Mouse (Mus musculus) liver, embryonic 13.5 days (tissue): ENCODE results near the gene Prl2c5. TPM values are rescaled to one million over a fixed set of nuclear protein-coding genes. Genes with fewer than 3 reads are reported as not detected.
"Not testable (repeated sequence)": the region's sequence is repeated elsewhere in the genome, so short reads cannot be mapped to it uniquely, and the experiment has no call there.

Experiments
- ATAC-seq: fragments of 200-750 bp; cut with Nextera tagmentation; 2 replicates; pipeline ENCODE4 v1.8.0; 2017; ENCODE audit warnings: low read depth, mild to moderate bottlenecking, moderate number of reproducible peaks, moderate library complexity
- DNase-seq: peaks from one replicate; pipeline ENCODE4 v3.0.0; 2022
- H3K27ac ChIP-seq: fragments of 300-500 bp; sonication (generic); 2 replicates; pipeline ENCODE4 v1.5.1; 2015; ENCODE audit warnings: moderate library complexity, mild to moderate bottlenecking, inconsistent platforms
- H3K27me3 ChIP-seq: fragments of 300-500 bp; sonication (generic); 2 replicates; pipeline ENCODE4 v1.6.1; 2015; ENCODE audit warnings: mild to moderate bottlenecking, inconsistent platforms
- H3K36me3 ChIP-seq: fragments of 300-500 bp; sonication (generic); 2 replicates; pipeline ENCODE4 v1.6.1; 2015; ENCODE audit warnings: mild to moderate bottlenecking, inconsistent platforms
- H3K4me1 ChIP-seq: fragments of 300-500 bp; sonication (generic); replicated peaks from 2 replicates; pipeline ENCODE4 v1.6.1; 2015; ENCODE audit warnings: inconsistent platforms
- H3K4me2 ChIP-seq: fragments of 300-500 bp; sonication (generic); 2 replicates; pipeline ENCODE4 v1.6.1; 2015; ENCODE audit warnings: inconsistent platforms, mild to moderate bottlenecking, moderate library complexity
- H3K4me3 ChIP-seq: fragments of 300-500 bp; sonication (generic); replicated peaks from 2 replicates; pipeline ENCODE4 v1.5.1; 2015; ENCODE audit warnings: mild to moderate bottlenecking, inconsistent platforms
- H3K9ac ChIP-seq: fragments of 300-500 bp; sonication (generic); 2 replicates; pipeline ENCODE4 v1.6.1; 2015; ENCODE audit warnings: mild to moderate bottlenecking, inconsistent platforms
- H3K9me3 ChIP-seq: fragments of 300-500 bp; sonication (generic); replicated peaks from 2 replicates; pipeline ENCODE4 v1.6.1; 2016; ENCODE audit warnings: inconsistent platforms
- WGBS: fragments of 180-500 bp; shearing (Covaris S2); methylation state at CpG from one replicate; pipeline ENCODE4 v1.1.7; 2015; ENCODE audit not compliant: insufficient replicate concordance; 5-methylcytosine and 5-hydroxymethylcytosine counted together
- polyA plus RNA-seq: library from polyadenylated mRNA; unstranded; fragments of >200 nt; fragmentation: Nextera tagmentation; extraction: Ambion mirVana; gene quantifications from 2 replicates; pipeline ENCODE4 v1.2.1, GENCODE M21; 2015

Prl2c5 gene
- polyA plus RNA-seq: not detected in 2 replicates

DNA sequence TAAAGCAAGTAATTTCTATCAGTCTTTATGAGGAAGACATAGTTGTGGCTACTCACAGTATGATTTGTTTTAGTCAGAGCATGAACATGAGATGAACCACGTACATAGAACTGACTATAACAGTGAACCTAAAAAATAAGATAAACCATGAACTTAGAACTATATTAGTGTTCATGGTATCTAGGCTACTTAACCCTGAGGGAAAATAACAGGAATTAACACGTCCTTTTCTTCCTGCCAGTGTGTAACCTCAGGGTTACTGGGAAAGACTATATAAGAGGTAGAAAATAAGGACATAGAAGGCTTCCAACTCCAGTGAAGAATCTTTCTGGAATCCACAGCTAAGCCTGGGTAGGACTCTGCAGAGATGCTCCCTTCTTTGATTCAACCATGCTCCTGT lies at the start of gene Prl2c5:
Prl2c5 (plus strand) TSS at position 301 of the 400 bp plus-strand sequence.
- not testable (repeated sequence) for H3K9ac ChIP-seq, ATAC-seq, H3K4me1 ChIP-seq, H3K27me3 ChIP-seq, H3K36me3 ChIP-seq, H3K27ac ChIP-seq, H3K4me2 ChIP-seq, H3K4me3 ChIP-seq, H3K9me3 ChIP-seq, DNase-seq
- WGBS: 39% methylated on average over 2 of the region's 2 CpGs

DNA sequence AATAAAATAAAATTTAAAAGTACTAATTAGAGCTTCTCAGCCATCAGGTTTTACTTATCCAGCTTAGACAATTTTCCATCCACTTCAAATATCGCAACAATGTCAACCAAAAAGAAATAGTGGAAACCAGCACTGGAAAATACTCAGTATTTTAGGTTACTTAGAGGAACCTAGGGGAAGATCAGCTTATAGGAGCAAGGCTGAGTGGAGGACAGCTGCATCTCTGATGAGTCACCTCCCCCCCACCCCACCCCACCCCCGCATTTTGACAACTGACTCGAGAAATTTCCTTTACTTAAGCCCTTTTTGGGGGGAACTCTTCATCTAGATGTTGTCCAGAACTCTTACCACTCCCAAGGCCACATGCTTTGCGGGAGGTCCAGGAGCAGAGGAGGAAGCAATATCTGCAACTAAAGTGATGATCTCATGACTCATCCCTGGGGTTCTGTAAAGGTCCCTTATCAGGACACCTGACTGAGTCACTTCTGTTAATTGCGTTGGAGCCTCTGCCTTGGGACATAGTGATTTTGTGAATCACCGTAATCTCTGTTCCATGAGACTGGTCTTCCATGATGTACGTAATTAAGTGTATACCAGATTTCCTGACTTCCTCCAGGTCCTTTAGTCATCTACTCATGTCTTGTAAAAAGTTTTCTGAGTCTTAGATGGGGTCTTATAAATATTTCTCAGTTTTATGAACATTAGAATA lies 19.6 kb upstream of the Prl2c5 start:
- not testable (repeated sequence) for H3K9ac ChIP-seq, H3K4me2 ChIP-seq, ATAC-seq, H3K4me1 ChIP-seq, H3K4me3 ChIP-seq, H3K27me3 ChIP-seq, H3K36me3 ChIP-seq, DNase-seq, H3K27ac ChIP-seq, H3K9me3 ChIP-seq
- 48% methylated on average over 4 of the region's 7 CpGs for WGBS

DNA sequence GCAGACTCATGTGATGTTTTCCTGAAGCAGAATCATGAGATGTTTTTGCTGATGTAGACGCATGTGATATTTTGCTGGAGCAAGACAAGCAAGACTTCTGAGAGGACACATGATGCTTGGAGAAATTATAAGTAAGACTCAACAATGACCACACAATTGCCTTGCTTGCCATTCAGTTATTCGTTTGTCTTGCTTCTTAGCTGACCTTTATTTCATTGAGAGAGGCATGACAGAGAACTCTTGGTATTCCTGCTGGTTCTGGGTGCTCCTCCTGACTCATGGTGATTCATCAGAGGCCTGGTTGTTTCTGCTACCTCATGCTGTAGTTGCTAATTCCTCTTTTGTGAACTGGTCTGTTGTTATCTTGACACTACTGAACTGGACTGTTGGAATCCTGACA lies 13.9 kb upstream of the Prl2c5 start:
- H3K9ac ChIP-seq: not testable (repeated sequence)
- 62% methylated on average over 2 of the region's 2 CpGs for WGBS

DNA sequence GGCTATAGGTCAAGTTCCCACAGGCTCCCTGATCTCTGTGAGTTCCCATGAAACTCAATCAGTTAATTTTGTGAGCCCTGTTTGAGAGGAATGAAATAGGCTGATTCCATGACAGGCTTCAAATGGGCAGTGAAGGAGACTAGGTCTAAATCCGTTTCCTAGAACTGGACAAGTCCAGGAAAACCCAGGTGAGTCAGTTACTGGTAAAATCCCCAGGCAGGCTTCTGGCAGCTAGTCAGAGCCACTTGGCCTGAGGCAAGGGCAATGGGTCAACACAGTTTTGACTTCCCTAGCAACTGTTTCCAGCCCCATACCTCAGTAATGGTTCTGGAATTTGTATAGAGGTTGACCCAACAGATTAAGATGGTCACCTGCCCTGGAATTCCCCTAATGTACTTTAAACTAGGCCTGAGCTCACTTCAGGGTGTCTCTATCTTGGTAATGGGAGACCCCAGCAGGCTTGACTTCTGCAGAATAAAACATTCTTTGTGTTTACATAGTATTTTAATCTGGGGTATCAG lies 8.8 kb upstream of the Prl2c5 start:
- ATAC-seq, H3K4me1 ChIP-seq, H3K36me3 ChIP-seq, H3K9me3 ChIP-seq, DNase-seq, H3K9ac ChIP-seq, H3K4me3 ChIP-seq, H3K4me2 ChIP-seq, H3K27ac ChIP-seq, H3K27me3 ChIP-seq: not testable (repeated sequence)
- WGBS: 37% methylated on average over 1 of the region's 1 CpGs

More for the DNA sequence above, 13.9 kb upstream of the Prl2c5 start:
- not testable (repeated sequence) for ATAC-seq, DNase-seq, H3K4me3 ChIP-seq, H3K9me3 ChIP-seq, H3K4me2 ChIP-seq, H3K27me3 ChIP-seq, H3K4me1 ChIP-seq, H3K27ac ChIP-seq, H3K36me3 ChIP-seq

DNA sequence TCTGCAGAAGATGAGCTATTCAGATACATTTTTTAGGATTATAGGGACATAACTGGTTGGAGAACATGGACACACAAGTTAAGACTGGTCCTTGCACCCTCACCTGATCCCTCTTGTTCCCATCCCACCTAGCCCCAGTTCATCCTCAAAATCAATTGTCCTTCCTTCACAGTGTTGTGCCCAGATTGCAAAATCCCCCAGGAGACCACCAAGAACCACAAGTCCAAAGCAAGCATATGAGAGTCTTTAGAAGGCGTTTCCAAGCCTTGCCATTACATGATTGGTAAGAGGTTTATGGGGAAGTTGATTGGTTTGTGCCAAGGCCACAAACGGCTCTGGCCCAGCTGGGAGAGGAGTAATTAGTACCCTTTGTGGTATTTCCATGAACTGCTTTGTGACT lies 6.8 kb upstream of the Prl2c5 start:
- H3K27me3 ChIP-seq, H3K9me3 ChIP-seq, DNase-seq, H3K4me3 ChIP-seq, H3K36me3 ChIP-seq, H3K9ac ChIP-seq, H3K4me1 ChIP-seq, ATAC-seq, H3K4me2 ChIP-seq, H3K27ac ChIP-seq: not testable (repeated sequence)
- WGBS: 32% methylated on average over 2 of the region's 2 CpGs

DNA sequence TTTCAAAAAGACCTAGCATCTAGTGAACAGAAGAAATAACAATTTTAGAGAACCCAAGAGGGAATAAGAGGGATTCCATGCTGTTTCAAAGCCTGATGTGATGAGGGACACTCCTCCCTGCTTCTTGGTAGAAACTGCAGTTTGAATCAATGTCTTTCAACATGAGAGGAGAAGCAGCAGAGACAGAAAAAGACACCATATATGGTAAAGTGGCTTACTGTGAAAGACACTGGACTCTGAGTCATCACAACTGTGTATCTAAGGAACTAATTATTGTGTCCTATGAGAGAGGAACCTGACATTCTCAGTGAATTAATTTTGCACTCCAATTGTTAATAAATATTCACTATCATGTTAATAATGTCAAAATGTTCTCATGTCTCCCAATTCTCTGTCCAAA lies 28.7 kb downstream of the Prl2c5 start:
- H3K4me2 ChIP-seq, H3K4me1 ChIP-seq, DNase-seq, H3K36me3 ChIP-seq, H3K9me3 ChIP-seq, H3K9ac ChIP-seq, H3K4me3 ChIP-seq, H3K27ac ChIP-seq, H3K27me3 ChIP-seq, ATAC-seq: not testable (repeated sequence)

DNA sequence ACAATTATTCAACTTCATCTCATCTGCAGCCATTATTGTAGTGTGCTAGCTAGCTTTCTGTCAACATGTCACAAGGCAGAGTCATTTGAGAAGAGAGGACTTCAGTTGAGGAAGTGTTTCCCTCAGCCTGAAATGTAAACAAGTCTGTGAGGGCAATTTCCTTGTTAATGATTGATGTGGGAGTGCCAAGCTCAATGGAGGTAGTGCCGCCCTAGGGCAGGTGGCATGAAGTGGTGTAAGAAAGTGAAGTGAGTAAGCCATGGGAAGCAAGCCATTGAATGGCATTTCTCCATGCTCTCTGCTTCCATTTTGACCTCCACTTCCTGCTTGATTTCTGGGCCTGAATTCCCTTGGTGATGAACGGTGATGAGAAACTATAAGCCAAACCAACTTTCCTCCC lies 33.8 kb downstream of the Prl2c5 start:
- not testable (repeated sequence) for H3K9ac ChIP-seq, DNase-seq, H3K4me2 ChIP-seq, ATAC-seq, H3K4me3 ChIP-seq, H3K27me3 ChIP-seq, H3K9me3 ChIP-seq, H3K4me1 ChIP-seq, H3K36me3 ChIP-seq, H3K27ac ChIP-seq
- 46% methylated on average over 2 of the region's 2 CpGs for WGBS

DNA sequence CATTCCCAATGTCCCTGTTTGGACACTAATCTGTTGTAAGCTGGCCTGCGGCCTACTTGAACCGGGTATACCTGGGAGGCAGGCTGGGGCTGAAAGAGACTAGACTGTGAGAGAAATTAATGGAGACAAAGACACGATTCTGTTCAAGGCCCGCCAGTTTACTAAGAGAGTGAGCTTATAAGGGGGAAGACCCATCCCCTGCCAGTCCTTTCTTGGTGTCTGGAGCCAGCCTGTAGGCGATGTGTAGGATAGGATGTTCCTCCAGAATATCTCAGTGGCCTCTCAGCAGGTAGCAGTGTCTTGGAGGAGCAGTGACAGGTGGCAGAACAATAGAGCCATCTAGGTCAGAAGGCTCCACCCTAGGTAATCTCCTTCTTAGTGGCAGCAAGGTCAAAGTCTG lies 37.7 kb downstream of the Prl2c5 start:
- not testable (repeated sequence) for H3K4me3 ChIP-seq, H3K27me3 ChIP-seq, H3K36me3 ChIP-seq, H3K27ac ChIP-seq, DNase-seq, H3K9ac ChIP-seq, H3K4me1 ChIP-seq, H3K9me3 ChIP-seq, H3K4me2 ChIP-seq, ATAC-seq
- 56% methylated on average over 5 of the region's 5 CpGs for WGBS

DNA sequence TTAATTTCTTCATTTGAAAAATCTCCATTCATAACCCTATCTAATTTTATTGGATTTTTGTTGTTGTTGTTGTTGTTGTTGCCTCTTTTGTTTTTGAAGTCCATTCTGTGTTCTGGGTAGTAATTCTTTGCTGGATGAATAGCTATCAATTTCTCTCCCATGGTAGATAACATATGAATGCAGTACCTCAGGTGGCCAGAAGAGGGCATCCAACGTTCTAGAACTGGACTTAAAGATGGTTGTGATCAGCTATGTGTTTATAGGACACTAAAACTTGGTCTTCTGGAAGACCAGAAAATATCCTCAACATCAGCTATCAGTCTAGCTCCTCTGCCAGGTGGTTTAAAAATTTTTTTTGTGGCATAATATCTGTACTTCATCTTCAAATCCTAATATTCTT lies 54.9 kb downstream of the Prl2c5 start:
- not testable (repeated sequence) for DNase-seq, H3K9ac ChIP-seq, H3K4me3 ChIP-seq, ATAC-seq, H3K36me3 ChIP-seq, H3K4me1 ChIP-seq, H3K27me3 ChIP-seq, H3K27ac ChIP-seq, H3K9me3 ChIP-seq, H3K4me2 ChIP-seq
- 0% methylated on average over 1 of the region's 1 CpGs for WGBS

Other genes with a start within 250 kb of the Prl2c5 start
- gene Prl2c2, start 177.3 kb upstream of the Prl2c5 start, polyA plus RNA-seq: not detected in 2 replicates
- gene Gpr137b, start 211.3 kb downstream of the Prl2c5 start, polyA plus RNA-seq: 2.1 and 2.7 TPM in 2 replicates